Mouse (Mus musculus): ENCODE results near the gene Jazf1. TPM values are rescaled to one million over a fixed set of nuclear protein-coding genes. Genes with fewer than 3 reads are reported as not detected.

The Jazf1 gene
- polyA plus RNA-seq, 2 experiments = 0.71 to 1.2 TPM

- Histone ChIP-seq H3K27me3 (ENCODE audit: control insufficient read depth, insufficient read depth, low read length) (no peaks in the 10 kb centered on the region), H3K9ac (replicated peaks) (no peak overlapping the region), H3K36me3 (replicated peaks; ENCODE audit: control insufficient read depth, insufficient read depth, low read depth) (no peaks in the 10 kb centered on the region), H3K4me2 (ENCODE audit: low read depth) (no peak overlapping the region), H3K4me1 (replicated peaks; ENCODE audit: control insufficient read depth in 2 of 2, insufficient read depth in 2 of 2, low read length in 1 of 2) (no peaks in the 10 kb centered on the region; a peak in 1 of 4 replicates), H3K4me3 (ENCODE audit: insufficient read depth in 1 of 2, low read depth in 2 of 2, low read length in 2 of 2) (no peak overlapping the region), H3K9me3 (ENCODE audit: control insufficient read depth, low read length) (no peaks in the 10 kb centered on the region), H3K27ac (no peak overlapping the region)
- DNase-seq (ENCODE audit: low read depth in 3 of 3, low spot score in 3 of 3) (no peak), ATAC-seq (ENCODE audit: insufficient read depth) (no peak)
- TF ChIP-seq CTCF (IDR thresholded peaks at IDR 0.05; ENCODE audit: low read depth) (no peak), EP300 (IDR thresholded peaks at IDR 0.05; ENCODE audit: low read depth) (no peak)
- WGBS (ENCODE audit: insufficient replicate concordance) = 68% methylated on average over 5 of the region's 5 CpGs
These were observed 126.3 kb downstream of the Jazf1 start for GRCm38 (mm10) chr6:52942101-52942500.

DNA sequence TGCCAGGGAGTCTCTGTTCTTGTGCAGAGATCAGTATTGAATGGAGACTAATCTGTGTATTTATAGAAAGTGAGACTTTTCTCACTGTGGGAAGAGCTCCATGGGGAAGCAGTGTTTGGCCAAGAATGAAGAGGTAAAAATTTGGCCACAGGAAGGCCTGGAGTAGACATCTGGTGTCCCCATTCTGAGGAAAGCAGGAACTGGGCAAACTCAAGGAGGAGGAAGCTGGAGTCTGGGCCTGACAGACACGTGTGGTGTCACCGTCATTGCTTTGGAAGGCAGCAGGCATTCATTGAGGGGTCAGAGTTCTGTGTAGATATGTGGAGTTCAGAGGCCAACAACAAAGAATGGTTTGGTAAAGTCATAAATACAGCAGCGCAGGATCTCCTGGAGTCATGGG lies 130.5 kb downstream of the Jazf1 start:
- no peak overlapping the region for H3K27ac ChIP-seq
- ATAC-seq (ENCODE audit: insufficient read depth) (no peak), DNase-seq (ENCODE audit: low read depth in 3 of 3, low spot score in 3 of 3) (no peak)
- no peaks in the 10 kb centered on the region for H3K9me3 ChIP-seq (ENCODE audit: control insufficient read depth, low read length)
- no peak for TF ChIP-seq EP300 (IDR thresholded peaks at IDR 0.05; ENCODE audit: low read depth)
- no peak for TF ChIP-seq CTCF (IDR thresholded peaks at IDR 0.05; ENCODE audit: low read depth)
- H3K36me3 ChIP-seq (replicated peaks; ENCODE audit: control insufficient read depth, insufficient read depth, low read depth) = no peaks in the 10 kb centered on the region
- H3K4me3 ChIP-seq (ENCODE audit: insufficient read depth in 1 of 2, low read depth in 2 of 2, low read length in 2 of 2) = no peak overlapping the region
- H3K4me2 ChIP-seq (ENCODE audit: low read depth) = no peak overlapping the region
- H3K27me3 ChIP-seq (ENCODE audit: control insufficient read depth, insufficient read depth, low read length) = no peaks in the 10 kb centered on the region
- no peaks in the 10 kb centered on the region; a peak in 1 of 4 replicates for H3K4me1 ChIP-seq (replicated peaks; ENCODE audit: control insufficient read depth in 2 of 2, insufficient read depth in 2 of 2, low read length in 1 of 2)
- no peak overlapping the region for H3K9ac ChIP-seq (replicated peaks)
- 53% methylated on average over 3 of the region's 3 CpGs for WGBS (ENCODE audit: insufficient replicate concordance)

GRCm38 (mm10) chr6:52936995-52937394 lies 131.4 kb downstream of the Jazf1 start:
- DNase-seq (ENCODE audit: low read depth in 3 of 3, low spot score in 3 of 3) (no peak), ATAC-seq (ENCODE audit: insufficient read depth) (no peak)
- Histone ChIP-seq H3K4me3 (ENCODE audit: insufficient read depth in 1 of 2, low read depth in 2 of 2, low read length in 2 of 2) (no peak overlapping the region), H3K36me3 (replicated peaks; ENCODE audit: control insufficient read depth, insufficient read depth, low read depth) (no peaks in the 10 kb centered on the region), H3K4me2 (ENCODE audit: low read depth) (no peak overlapping the region), H3K27ac (no peak overlapping the region), H3K4me1 (replicated peaks; ENCODE audit: control insufficient read depth in 2 of 2, insufficient read depth in 2 of 2, low read length in 1 of 2) (no peaks in the 10 kb centered on the region; a peak in 1 of 4 replicates), H3K9me3 (ENCODE audit: control insufficient read depth, low read length) (no peaks in the 10 kb centered on the region), H3K27me3 (ENCODE audit: control insufficient read depth, insufficient read depth, low read length) (no peaks in the 10 kb centered on the region), H3K9ac (replicated peaks) (no peak overlapping the region)
- 69% methylated on average over 10 of the region's 10 CpGs for whole genome bisulfite sequencing (ENCODE audit: insufficient replicate concordance)
- no peak for TF ChIP-seq CTCF (IDR thresholded peaks at IDR 0.05; ENCODE audit: low read depth)
- TF ChIP-seq EP300 (IDR thresholded peaks at IDR 0.05; ENCODE audit: low read depth) = no peak

DNA sequence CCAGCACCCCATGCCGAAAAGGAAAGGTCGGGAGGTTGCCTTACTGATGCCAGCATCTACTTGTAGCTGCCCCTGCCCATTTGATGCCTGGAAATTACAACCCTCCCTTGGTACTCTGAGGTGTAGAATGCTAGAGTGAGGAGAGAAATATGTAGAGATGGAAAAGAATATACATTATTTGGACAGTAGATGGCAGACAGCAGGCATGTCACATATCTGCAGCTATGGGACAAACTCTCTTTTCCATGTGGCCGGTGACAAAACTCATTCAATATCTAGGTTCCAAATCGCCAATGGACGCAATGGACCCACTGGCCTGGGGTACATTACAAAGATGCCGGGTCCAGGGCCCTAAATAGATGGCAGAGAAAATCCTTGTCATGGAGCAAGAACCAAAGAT lies 134.4 kb downstream of the Jazf1 start:
- TF ChIP-seq CTCF (IDR thresholded peaks at IDR 0.05; ENCODE audit: low read depth) (no peak), EP300 (IDR thresholded peaks at IDR 0.05; ENCODE audit: low read depth) (no peak)
- Histone ChIP-seq H3K4me3 (ENCODE audit: insufficient read depth in 1 of 2, low read depth in 2 of 2, low read length in 2 of 2) (no peak overlapping the region), H3K36me3 (replicated peaks; ENCODE audit: control insufficient read depth, insufficient read depth, low read depth) (no peaks in the 10 kb centered on the region), H3K27ac (no peak overlapping the region), H3K27me3 (ENCODE audit: control insufficient read depth, insufficient read depth, low read length) (no peaks in the 10 kb centered on the region), H3K4me2 (ENCODE audit: low read depth) (no peak overlapping the region), H3K4me1 (replicated peaks; ENCODE audit: control insufficient read depth in 2 of 2, insufficient read depth in 2 of 2, low read length in 1 of 2) (no peaks in the 10 kb centered on the region; a peak in 1 of 4 replicates), H3K9ac (replicated peaks) (no peak overlapping the region), H3K9me3 (ENCODE audit: control insufficient read depth, low read length) (no peaks in the 10 kb centered on the region)
- 71% methylated on average over 6 of the region's 6 CpGs for WGBS (ENCODE audit: insufficient replicate concordance)
- DNase-seq (ENCODE audit: low read depth in 3 of 3, low spot score in 3 of 3) = no peak
- no peak for ATAC-seq (ENCODE audit: insufficient read depth)

DNA sequence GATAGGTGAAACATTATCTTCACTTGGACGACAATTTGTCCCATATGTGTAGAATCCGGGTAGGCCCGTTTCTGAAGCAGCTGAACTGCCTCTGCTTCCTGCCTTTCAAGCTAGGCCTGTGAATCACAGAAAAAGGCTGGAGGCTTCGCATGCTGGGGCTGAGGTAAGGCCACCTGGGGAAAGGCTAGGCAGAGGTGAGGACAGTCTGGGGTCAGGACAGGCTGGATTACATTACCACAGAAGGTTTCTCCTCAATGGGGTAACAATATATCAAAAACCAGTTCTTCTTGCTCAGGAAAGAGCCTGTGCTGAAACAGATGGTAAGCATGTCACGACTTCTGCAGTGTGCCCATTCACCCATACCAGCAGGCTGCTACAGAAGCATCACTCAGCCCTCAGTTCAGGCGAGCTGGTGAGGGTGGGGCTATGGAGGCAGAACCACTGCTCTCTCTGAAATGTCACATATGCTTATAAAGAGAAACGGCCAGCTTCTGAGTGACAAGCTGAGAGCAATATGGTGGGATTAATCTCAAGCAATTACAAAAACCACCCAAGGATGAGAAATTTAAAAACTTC lies 135.7 kb downstream of the Jazf1 start:
- ATAC-seq (ENCODE audit: insufficient read depth) (no peak), DNase-seq (ENCODE audit: low read depth in 3 of 3, low spot score in 3 of 3) (no peak)
- no peak overlapping the region for H3K9ac ChIP-seq (replicated peaks)
- TF ChIP-seq CTCF (IDR thresholded peaks at IDR 0.05; ENCODE audit: low read depth) (no peak), EP300 (IDR thresholded peaks at IDR 0.05; ENCODE audit: low read depth) (no peak)
- H3K4me3 ChIP-seq (ENCODE audit: insufficient read depth in 1 of 2, low read depth in 2 of 2, low read length in 2 of 2) = no peak overlapping the region
- H3K27ac ChIP-seq = no peak overlapping the region
- 53% methylated on average over 7 of the region's 7 CpGs for WGBS (ENCODE audit: insufficient replicate concordance)
- no peaks in the 10 kb centered on the region for H3K27me3 ChIP-seq (ENCODE audit: control insufficient read depth, insufficient read depth, low read length)
- no peaks in the 10 kb centered on the region for H3K9me3 ChIP-seq (ENCODE audit: control insufficient read depth, low read length)
- H3K36me3 ChIP-seq (replicated peaks; ENCODE audit: control insufficient read depth, insufficient read depth, low read depth) = no peaks in the 10 kb centered on the region
- H3K4me1 ChIP-seq (replicated peaks; ENCODE audit: control insufficient read depth in 2 of 2, insufficient read depth in 2 of 2, low read length in 1 of 2) = no peaks in the 10 kb centered on the region
- no peak overlapping the region for H3K4me2 ChIP-seq (ENCODE audit: low read depth)

Measured in liver, embryonic 14.5 days (tissue).